Mouse (Mus musculus) stomach, embryonic 14.5 days (tissue): Measurements from ENCODE around the gene Ppm1j. TPM values are rescaled to one million over a fixed set of nuclear protein-coding genes. Genes with fewer than 3 reads are reported as not detected.

Experiments used
- ATAC-seq: fragments of 200-750 bp; cut with Nextera tagmentation; 2 replicates; pipeline ENCODE4 v1.8.0; 2017; ENCODE audit warnings: low read depth, moderate TSS enrichment; ENCODE audit not compliant: insufficient number of reproducible peaks, insufficient read depth, low FRiP score
- H3K27ac ChIP-seq: fragments of 300-500 bp; sonication (generic); 2 replicates; pipeline ENCODE4 v1.5.1; 2014; ENCODE audit warnings: mild to moderate bottlenecking, low read length, moderate library complexity, mixed read lengths
- H3K27me3 ChIP-seq: fragments of 300-500 bp; sonication (generic); 2 replicates; pipeline ENCODE4 v1.6.1; 2014; ENCODE audit warnings: low read length, control low read depth, mixed read lengths; ENCODE audit not compliant: control insufficient read depth, insufficient read depth
- H3K36me3 ChIP-seq: fragments of 300-500 bp; sonication (generic); 2 replicates; pipeline ENCODE4 v1.6.1; 2014; ENCODE audit warnings: mild to moderate bottlenecking, control low read depth, low read length, moderate library complexity, mixed read lengths; ENCODE audit not compliant: control insufficient read depth, insufficient read depth
- H3K4me1 ChIP-seq: fragments of 300-500 bp; sonication (generic); 2 replicates; pipeline ENCODE4 v1.6.1; 2014; ENCODE audit warnings: low read length, control low read depth, mixed read lengths; ENCODE audit not compliant: control insufficient read depth, insufficient read depth
- H3K4me2 ChIP-seq: fragments of 300-500 bp; sonication (generic); replicated peaks from 2 replicates; pipeline ENCODE4 v1.6.1; 2014; ENCODE audit warnings: low read depth, low read length, control low read depth
- H3K4me3 ChIP-seq: fragments of 300-500 bp; sonication (generic); 2 replicates; pipeline ENCODE4 v1.5.1; 2014; ENCODE audit warnings: low read depth, low read length, control low read depth
- H3K9ac ChIP-seq: fragments of 300-500 bp; sonication (generic); replicated peaks from 2 replicates; pipeline ENCODE4 v1.6.1; 2014; ENCODE audit warnings: low read depth, mild to moderate bottlenecking, control low read depth, low read length, moderate library complexity, mixed read lengths
- H3K9me3 ChIP-seq: fragments of 300-500 bp; sonication (generic); 2 replicates; pipeline ENCODE4 v1.6.1; 2016; ENCODE audit warnings: low read depth, low read length, control low read depth; ENCODE audit not compliant: control insufficient read depth
- WGBS: fragments of 180-500 bp; shearing (Covaris S2); extraction: QIAGEN DNeasy Blood & Tissue Kit; methylation state at CpG from one replicate; pipeline ENCODE4 v1.1.7; 2014; 5-methylcytosine and 5-hydroxymethylcytosine counted together
- polyA plus RNA-seq: library from polyadenylated mRNA; unstranded; fragments of >200 nt; fragmentation: Nextera tagmentation; extraction: Ambion mirVana; gene quantifications from 2 replicates; pipeline ENCODE4 v1.2.1, GENCODE M21; 2014

Gene Ppm1j
- polyA plus RNA-seq, 1 experiment from 2014 or later, result 4.0 TPM

DNA sequence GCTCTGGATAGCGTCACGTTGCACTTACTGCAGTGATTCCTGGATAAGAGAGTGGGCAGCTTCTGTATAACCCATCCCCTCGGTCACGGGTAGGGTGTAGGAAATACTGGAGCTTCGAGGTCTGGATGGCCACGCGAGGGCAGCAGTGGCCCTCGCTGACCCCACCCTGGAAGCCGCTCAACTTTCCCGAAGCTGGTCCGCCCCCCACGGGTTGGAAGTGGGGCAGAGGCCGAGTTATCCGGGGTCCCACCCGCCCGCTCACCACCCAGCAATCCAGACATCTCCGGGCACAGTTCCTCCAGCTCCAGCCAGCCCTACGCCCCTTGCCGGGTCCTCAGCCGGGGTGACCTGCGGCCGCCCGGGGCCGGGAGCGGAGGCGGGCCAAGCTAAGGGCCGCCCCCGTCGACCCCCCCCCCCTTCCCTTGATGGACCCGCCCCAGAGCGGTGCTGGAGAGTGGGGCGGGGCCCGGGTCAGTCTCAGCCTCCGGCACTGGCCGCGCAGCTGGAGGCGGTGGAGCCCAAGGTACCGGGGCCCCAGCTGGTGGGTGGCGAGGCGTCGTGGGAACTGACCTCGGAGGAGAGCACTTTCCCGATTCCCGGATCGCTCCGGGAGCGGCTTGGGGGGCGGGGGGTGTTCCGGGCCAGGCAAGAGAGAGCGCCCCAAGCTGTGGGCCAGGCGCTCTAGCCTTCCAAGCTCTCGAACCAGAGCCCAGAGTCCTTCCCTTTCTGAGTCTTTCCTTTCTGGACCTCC lies 7.9 kb downstream of the Ppm1j start:
- H3K9me3 ChIP-seq, result no peaks in the 10 kb centered on the region
- H3K27ac ChIP-seq, result peak overlapping the region; percentile 84
- WGBS, result under 1% methylated on average over 52 of the region's 52 CpGs
- peak overlapping the region; percentile 66 for H3K9ac ChIP-seq
- peaks cover 36% of the 10 kb centered on the region for H3K4me1 ChIP-seq
- H3K27me3 ChIP-seq, result no peaks in the 10 kb centered on the region
- peak overlapping the region; percentile 60 for H3K4me3 ChIP-seq
- peak overlapping the region; percentile 89 for H3K4me2 ChIP-seq
- peak; percentile 91 for ATAC-seq
- peaks cover 18% of the 10 kb centered on the region; the same call in 1 of the 2 replicates for H3K36me3 ChIP-seq

- peaks cover 18% of the 10 kb centered on the region; the same call in 1 of the 2 replicates for H3K36me3 ChIP-seq
- peak overlapping the region; percentile 66 for H3K9ac ChIP-seq
- peak; percentile 3; the same call in 1 of the 2 replicates for ATAC-seq
- H3K27ac ChIP-seq, result peak overlapping the region; percentile 84
- no peaks in the 10 kb centered on the region for H3K27me3 ChIP-seq
- peak overlapping the region; percentile 60 for H3K4me3 ChIP-seq
- H3K9me3 ChIP-seq, result no peaks in the 10 kb centered on the region
- H3K4me2 ChIP-seq, result peak overlapping the region; percentile 89
- peaks cover 41% of the 10 kb centered on the region for H3K4me1 ChIP-seq
- 4% methylated on average over 10 of the region's 10 CpGs for WGBS
Measured at GRCm38 (mm10) chr3:104789312-104789605, 8.4 kb downstream of the Ppm1j start.

DNA sequence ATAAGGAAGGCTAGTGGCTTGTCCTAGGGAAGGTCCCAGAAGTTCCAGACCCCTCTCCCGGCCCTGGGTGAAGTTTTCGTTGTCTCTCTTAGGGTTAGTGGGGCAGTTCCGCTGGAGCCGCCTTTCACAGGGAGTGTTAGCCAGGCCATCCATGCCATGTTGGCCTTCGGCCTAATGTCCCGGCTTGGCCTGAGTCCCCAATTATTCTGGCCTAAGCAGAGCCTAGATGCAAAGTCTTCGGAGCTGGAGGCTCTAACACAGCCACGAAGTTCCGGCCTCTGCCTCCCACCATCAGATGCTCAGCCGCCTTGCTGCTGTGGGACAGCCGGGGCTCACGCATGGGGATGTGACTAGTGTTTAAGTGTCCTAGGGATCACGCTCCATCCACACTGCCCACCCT lies 9.0 kb downstream of the Ppm1j start:
- no peak for ATAC-seq

DNA sequence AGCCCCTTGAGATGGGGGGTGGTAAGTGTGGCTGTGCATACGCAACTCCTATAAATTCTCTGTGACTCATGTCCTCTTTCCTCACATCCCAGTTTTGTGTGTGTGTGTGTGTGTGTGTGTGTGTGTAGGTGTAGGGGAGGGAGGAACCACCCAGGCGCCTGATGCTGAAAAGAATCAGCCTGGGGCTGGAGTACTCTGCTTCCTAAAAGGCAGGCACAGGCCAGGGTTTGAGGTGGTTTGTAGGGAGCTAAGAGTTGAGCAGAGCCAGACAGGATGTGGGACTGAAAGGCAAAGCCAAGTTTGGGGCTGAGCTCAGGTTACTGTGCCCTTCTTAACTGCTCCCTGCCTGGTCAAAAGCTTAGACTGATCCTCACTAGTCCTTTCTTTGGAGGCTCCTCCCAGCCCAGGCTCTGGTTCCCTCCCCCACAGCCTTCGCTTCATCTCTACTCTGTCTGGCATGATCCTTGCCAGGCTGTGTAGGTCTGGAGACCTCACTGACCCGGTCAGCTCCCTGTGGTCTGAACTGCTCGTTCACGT lies 9.6 kb downstream of the Ppm1j start:
- Histone ChIP-seq H3K4me2 (peak overlapping the region; percentile 89), H3K27ac (peak overlapping the region; percentile 84), H3K9me3 (no peaks in the 10 kb centered on the region), H3K4me3 (peak overlapping the region; percentile 60), H3K36me3 (peaks cover 21% of the 10 kb centered on the region), H3K9ac (peak overlapping the region; percentile 66), H3K27me3 (no peaks in the 10 kb centered on the region), H3K4me1 (peaks cover 52% of the 10 kb centered on the region)
- 12% methylated on average over 6 of the region's 6 CpGs for WGBS
- no peak for ATAC-seq

More for the DNA sequence above, 9.0 kb downstream of the Ppm1j start:
- H3K4me1 ChIP-seq, result peaks cover 45% of the 10 kb centered on the region
- no peaks in the 10 kb centered on the region for H3K27me3 ChIP-seq
- no peaks in the 10 kb centered on the region for H3K9me3 ChIP-seq
- 23% methylated on average over 13 of the region's 13 CpGs for WGBS
- H3K4me2 ChIP-seq, result peak overlapping the region; percentile 89
- peak overlapping the region; percentile 66 for H3K9ac ChIP-seq
- peaks cover 18% of the 10 kb centered on the region; the same call in 1 of the 2 replicates for H3K36me3 ChIP-seq
- H3K27ac ChIP-seq, result peak overlapping the region; percentile 84
- peak overlapping the region; percentile 60 for H3K4me3 ChIP-seq

DNA sequence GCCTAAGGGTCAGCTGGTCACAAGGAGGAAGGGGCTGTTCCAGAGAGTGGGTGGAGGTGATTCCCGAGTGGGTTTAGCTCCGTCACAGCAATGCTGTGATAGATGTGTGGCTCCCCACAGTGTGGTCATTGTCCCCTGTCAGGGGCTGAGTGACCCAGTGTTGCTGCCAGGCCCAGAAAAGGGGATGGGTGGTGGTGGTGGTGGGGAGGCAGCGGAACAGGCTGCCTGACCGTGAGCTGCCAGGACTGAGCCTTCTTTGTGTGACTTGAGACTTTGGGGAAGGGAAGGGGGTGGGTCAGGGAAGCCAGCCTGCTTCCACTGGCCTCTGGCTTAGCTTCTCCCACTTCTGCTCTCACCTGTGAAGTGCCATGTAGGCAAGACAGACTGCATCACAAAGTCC lies 10.2 kb downstream of the Ppm1j start:
- Histone ChIP-seq H3K9ac (peak overlapping the region; percentile 66; the same call in 1 of the 2 replicates), H3K4me2 (peak overlapping the region; percentile 89), H3K9me3 (no peaks in the 10 kb centered on the region), H3K36me3 (peaks cover 27% of the 10 kb centered on the region), H3K27ac (peak overlapping the region; percentile 84), H3K4me1 (peaks cover 54% of the 10 kb centered on the region), H3K4me3 (peak overlapping the region; percentile 60), H3K27me3 (no peaks in the 10 kb centered on the region)
- 17% methylated on average over 4 of the region's 4 CpGs for WGBS
- ATAC-seq, result no peak

DNA sequence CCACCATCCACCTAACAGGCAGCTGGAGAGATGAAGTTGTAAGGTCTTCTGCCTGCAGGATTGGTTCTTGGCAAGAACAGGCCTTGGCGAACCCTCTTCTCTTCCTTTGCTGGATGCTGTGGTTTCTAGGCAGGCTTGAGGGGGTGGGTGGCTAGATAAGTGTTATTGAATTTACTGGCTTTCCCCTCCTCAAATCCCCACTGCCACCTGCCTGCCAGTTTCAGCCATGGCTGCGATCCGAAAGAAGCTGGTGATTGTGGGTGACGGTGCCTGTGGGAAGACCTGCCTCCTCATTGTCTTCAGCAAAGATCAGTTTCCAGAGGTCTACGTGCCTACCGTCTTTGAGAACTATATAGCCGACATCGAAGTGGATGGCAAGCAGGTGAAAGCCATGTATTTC lies 10.8 kb downstream of the Ppm1j start:
- Histone ChIP-seq H3K9ac (no peak overlapping the region), H3K4me2 (peak overlapping the region; percentile 89; the same call in 1 of the 2 replicates), H3K36me3 (peaks cover 33% of the 10 kb centered on the region), H3K27ac (peak overlapping the region; percentile 84), H3K4me1 (peaks cover 54% of the 10 kb centered on the region), H3K27me3 (no peaks in the 10 kb centered on the region), H3K9me3 (no peaks in the 10 kb centered on the region), H3K4me3 (no peak overlapping the region)
- no peak for ATAC-seq
- 88% methylated on average over 8 of the region's 8 CpGs for WGBS

- no peak overlapping the region for H3K4me2 ChIP-seq
- H3K4me3 ChIP-seq, result no peak overlapping the region
- H3K4me1 ChIP-seq, result peaks cover 54% of the 10 kb centered on the region
Measured at GRCm38 (mm10) chr3:104792360-104793270, 11.8 kb downstream of the Ppm1j start.

More at GRCm38 (mm10) chr3:104792360-104793270, 11.8 kb downstream of the Ppm1j start:
- no peak overlapping the region for H3K27ac ChIP-seq
- H3K9ac ChIP-seq, result no peak overlapping the region
- H3K9me3 ChIP-seq, result no peaks in the 10 kb centered on the region
- no peak for ATAC-seq
- 58% methylated on average over 15 of the region's 15 CpGs for WGBS
- H3K27me3 ChIP-seq, result no peaks in the 10 kb centered on the region
- H3K36me3 ChIP-seq, result peaks cover 42% of the 10 kb centered on the region
